Mouse (Mus musculus): Measurements from ENCODE around the gene Psmb4.
"Not testable (repeated sequence)": the region's sequence is repeated elsewhere in the genome, so short reads cannot be mapped to it uniquely, and the experiment has no call there.

Psmb4 gene

DNA sequence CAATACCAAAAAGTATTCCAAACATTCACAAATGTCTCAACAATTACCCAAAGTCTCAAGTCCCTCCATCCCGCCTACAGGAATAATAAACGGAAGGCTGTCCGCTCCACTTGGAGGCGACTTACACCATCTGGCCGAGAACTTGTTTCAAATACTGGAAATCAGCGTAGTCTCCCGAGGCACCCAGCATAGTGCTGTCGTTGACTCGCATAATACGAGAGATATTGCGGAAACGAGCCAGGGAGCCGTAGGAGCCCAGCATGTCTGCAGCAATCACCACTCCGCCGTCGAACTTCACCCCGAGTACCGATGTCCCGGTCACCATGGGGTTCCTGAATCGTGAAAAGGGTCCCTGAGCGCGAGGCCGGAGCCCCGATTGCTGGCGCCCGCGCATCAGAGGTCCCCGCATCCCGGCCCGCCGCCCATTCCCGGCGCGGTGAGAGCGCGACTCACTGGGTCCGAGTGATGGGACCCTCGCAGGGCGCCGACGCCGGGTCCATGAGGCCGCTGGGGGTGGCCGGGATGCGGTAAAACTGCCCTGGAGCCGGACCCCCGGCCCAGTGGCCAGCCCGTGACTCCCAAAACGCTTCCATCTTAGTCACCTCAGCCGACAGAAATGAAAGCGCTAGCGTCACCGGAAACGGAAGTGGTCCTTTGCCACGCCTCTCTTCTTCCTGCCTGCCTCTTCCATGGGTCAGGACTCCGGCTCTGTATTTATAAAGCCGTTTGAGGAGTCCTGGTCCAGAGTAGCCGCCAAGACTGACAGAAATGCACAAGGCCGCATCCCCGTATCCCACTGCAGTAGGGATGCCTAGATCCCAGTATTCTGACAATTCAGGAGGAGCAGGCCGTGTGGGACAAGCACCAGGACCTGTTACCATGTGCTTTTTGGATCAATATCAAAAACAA is at the start of gene Psmb4:
Gene Psmb4, minus strand, starts transcription at position 646 of the 909 bp plus-strand sequence.
- DNase-seq, result peak; percentile 84

- not testable (repeated sequence) for DNase-seq
Observed at GRCm38 (mm10) chr3:94936147-94936546, 49.4 kb upstream of the Psmb4 start.

DNA sequence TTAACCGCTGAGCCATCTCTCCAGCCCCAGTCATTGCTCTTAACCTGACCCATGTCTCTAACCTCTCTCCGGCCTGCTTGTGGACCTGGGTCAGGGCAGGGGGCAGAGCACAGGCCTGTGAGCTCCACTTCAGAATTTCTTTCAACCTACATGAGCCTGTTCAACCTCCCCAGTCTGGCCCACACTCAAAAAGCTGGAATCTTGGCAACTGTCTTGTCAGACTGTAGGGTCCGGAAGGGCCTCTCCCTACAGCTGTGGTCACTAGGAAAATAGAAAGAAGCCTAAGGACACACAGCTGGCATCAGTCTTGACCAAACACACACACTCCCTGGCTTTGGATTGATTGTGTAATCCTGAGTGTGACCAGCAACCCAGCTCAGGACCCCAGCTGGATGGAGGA is 48.6 kb upstream of the Psmb4 start:
- DNase-seq, result not testable (repeated sequence)

GRCm38 (mm10) chr3:94934564-94934963 is 47.8 kb upstream of the Psmb4 start:
- not testable (repeated sequence) for DNase-seq

DNA sequence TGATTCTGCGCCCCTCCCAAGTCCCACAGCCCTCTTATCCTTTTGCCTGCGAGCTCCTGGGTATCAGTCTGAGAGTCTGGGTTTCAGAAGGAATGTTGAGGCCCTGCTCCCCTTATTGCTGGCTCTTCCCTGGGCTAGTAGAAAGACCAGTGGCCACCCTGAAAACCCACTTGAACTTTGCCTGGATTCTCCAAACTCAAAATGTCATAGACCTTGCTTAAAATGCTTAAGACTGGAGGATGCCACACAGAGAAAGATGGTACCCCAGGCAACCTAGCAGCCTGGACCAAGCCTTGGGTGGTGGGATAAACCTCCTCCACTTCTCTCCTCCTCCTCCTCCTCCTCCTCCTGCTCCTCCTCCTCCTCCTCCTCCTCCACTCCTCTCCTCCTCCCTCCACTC is 46.8 kb upstream of the Psmb4 start:
- not testable (repeated sequence) for DNase-seq

- no peak for DNase-seq
Observed at GRCm38 (mm10) chr3:94932809-94933564, 46.2 kb upstream of the Psmb4 start, which contains the start of gene Selenbp1. Gene Selenbp1, plus strand, starts transcription at chr3:94933056.

DNA sequence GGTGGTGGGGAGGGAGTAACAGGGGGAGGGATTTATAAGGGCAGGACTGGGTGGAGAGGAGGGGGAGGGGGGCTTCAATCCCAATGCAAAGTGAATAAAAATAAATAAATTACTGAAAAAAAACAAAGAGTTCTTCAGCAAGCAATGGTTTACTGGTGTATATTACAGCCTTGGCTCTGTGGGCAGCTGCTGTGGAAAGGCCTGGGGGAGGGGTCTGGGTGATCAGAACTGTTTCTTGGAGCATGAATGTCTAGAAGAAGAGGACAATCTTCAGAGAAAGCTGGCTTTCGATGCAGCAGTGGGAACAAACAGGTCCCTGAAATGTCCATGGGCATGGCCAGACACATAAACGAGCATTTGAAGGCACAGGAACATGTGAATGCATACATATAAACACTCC is 45.5 kb upstream of the Psmb4 start:
- not testable (repeated sequence) for DNase-seq

DNA sequence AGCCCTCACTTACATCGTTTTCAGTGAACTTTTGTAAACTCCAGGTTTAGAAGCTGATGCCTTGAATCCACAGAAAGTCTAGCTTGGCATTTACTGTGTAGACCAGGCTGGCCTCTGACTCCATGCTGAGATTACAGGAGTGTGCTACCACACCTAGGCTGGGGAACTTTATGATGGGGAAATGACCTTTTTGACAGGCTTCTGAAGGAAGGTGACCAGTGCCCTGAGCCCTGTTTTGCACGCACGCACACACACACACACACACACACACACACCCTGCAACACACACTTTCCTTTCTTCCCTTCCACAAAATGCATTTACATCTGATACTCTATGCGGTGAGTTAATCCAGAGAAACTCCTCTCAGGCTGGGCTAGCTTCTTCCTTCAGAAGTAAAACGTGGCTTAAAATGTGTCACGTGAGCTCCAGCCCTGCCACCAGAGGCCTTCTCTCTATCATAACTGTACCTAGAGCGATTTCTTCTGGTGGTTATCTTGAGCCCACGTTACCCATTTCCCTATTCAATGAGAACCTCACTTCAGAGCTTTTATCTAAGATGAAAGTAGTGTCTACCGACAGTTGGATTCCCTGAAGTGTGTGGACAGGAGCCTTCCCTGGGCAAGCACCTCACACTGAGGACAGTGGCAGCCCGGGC is 44.8 kb upstream of the Psmb4 start:
- DNase-seq, result not testable (repeated sequence)

GRCm38 (mm10) chr3:94930386-94931266 is 43.9 kb upstream of the Psmb4 start:
- not testable (repeated sequence) for DNase-seq

DNA sequence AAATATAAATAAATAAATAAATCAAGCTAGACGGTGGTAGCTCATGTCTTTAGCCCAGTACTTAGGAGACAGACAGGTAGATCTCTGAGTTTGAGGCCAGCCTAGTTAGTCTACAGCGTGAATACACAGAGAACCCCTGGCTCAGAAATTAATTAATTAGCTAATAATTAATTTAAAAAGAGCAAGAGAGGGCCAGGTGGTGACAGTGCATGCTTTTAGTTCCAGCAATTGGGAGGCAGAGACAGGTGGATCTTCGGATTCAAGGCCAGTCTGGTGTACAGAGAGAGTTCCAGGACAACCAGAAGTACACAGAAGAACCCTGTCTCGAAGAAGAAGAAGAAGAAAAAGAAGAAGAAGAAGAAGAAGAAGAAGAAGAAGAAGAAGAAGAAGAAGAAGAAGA is 42.2 kb upstream of the Psmb4 start:
- DNase-seq, result not testable (repeated sequence)

GRCm38 (mm10) chr3:94926301-94926736 is 39.6 kb upstream of the Psmb4 start:
- DNase-seq, result not testable (repeated sequence)

- DNase-seq, result no peak
Observed at GRCm38 (mm10) chr3:94924688-94925087, 37.9 kb upstream of the Psmb4 start.

GRCm38 (mm10) chr3:94922333-94922732 is 35.6 kb upstream of the Psmb4 start:
- DNase-seq, result no peak

- DNase-seq, result no peak
Observed at GRCm38 (mm10) chr3:94921104-94921503, 34.3 kb upstream of the Psmb4 start.

GRCm38 (mm10) chr3:94918845-94919244 is 32.1 kb upstream of the Psmb4 start:
- no peak for DNase-seq

DNA sequence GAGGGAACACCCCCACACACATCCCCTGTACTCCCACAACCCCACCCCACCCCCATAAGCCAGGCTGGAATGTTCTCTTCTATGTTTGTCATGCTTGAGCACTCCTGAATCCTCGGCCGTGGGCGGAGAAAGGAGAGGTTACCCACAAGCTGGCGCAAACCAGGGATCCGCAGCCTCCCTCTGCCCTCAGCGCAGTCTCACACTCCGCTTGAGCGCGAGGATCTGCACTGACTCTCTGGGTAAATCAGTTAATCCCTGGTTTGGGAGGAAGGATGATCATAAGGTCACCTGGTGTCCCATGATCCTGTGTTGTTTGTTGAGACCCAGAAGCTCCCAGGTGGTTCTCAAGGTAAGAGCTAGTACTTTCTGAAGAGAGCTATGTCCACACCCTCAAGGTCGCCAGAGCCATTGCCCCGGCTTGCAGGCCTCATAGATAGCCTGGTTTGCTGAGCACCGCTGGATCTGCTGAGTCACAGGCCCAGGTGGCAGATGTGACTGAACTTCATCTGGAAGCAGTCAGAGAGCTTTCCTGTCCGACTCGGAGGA is 31.1 kb upstream of the Psmb4 start:
- no peak for DNase-seq

DNA sequence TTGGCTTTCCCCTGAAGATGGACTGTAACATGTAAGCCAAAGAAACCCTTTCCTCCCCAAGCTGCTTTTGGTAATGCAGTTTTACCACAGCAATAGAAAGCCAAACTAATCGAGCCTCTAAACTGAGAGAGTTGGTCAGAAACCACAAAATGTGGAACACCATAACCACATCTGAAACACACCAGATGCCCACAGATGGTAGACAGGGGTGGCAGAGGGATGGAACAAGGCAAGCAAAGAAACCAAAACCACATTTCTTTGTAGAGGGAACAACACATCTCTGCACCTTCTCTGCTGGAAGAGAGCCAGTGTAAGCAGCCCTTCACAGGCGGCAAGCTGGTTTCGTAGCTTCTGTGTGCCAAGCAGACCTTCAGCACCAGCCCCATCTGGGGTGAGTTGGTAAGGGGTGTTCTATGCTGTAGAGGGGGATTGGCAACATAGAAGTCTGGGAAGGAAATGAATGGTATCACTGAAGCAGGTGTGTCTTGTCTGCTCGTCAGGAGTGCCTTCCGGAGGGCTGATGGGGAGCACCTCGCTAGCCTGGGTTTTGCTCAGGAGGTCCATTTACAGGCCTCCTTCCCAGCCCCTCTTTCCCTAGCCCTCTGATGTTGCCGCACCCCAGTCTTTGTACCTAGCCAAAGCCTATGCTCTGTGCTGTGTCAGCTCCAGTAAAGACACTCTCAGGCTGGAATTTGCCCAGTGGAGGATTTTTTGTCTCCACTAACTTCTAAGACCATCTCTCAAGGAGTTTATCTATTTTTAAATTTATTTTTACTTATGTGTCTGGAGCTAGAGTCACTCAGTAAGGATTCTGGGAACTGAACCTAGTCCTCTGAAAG is 29.4 kb upstream of the Psmb4 start:
- peak; percentile 21 for DNase-seq

GRCm38 (mm10) chr3:94913801-94914200 is 27.0 kb upstream of the Psmb4 start:
- no peak for DNase-seq

DNA sequence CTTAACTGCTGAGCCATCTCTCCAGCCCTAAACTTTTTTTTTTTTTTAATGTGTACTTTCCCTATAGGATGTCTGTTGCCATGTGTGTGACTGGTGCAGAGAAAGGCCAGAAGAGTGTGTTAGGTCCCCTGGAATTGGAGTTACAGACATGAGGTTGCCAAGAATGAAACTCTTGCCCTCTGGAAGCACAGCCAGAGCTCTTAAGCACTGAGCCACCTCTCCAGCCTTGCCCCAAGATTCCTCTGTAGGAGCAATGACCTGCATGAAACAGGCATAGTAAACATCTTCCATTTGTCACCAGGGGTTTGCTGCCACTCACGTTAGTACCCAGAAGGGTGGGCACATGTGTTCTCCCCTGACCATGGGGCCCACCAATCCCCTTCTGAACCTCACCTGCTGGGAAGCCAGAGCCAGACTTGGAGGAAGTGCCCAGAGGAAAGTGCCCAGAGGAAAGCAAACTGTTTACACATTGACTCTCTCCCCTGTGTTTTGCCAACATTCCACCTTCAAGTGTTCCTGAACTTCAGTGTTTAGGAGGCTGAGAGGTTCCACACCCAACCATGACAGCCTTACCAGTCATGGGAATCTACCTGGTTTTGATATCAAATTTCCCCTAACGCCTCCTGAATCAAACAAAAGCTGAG is 24.4 kb upstream of the Psmb4 start:
- no peak for DNase-seq

DNA sequence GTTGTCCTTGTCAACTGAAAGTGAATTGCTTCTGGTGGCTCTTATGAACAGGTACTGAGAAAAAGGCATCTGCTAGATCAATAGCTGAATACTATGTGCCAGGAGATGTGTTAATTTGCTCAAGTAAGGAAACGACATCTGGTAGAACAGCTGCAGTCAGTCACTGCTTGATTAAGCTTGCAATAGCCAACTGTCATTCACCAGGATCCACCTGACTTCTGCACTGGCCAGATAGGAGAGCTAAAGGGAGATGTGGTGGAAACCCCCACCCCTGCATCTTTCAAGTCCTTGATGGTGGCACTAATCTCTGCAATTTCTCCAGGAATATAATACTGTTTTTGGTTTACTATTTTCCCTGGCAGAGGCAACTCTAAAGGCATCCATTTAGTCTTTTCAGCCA is 19.7 kb upstream of the Psmb4 start:
- DNase-seq, result no peak
